Mouse (Mus musculus): ENCODE results near the gene Epop. TPM values are rescaled to one million over a fixed set of nuclear protein-coding genes. Genes with fewer than 3 reads are reported as not detected.

The Epop gene
- total RNA-seq (2021), result 1 to 10 TPM; 5.6 to 6.3 TPM

DNA sequence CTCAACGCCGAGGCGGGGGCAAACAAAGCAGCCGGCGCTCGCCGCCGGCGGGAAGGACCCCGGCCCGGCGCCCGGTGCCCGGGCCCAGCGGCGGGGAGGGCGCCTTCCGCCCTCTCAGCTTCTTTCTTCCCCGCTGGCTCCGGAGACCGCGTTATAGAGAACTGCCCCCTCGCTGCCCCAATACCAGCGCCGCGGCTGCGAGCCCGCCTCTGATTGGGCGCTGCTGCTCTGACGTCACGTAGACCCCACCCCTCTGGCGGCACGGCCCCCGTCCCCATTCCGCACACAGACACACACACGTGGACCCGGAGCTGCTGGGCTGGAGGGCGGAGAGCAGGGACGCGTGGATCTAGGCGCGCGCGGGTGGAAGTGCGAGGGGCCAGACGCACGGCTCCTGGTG, at the start of gene Epop:
Gene Epop, minus strand, starts transcription at position 127 of the 400 bp plus-strand sequence.
- peak; percentile 93 for DNase-seq
- intact Hi-C loops (cut with DNase I), result no loop called here

- DNase-seq, result no peak
- intact Hi-C loops (cut with DNase I), result no loop called here
Observed at GRCm38 (mm10) chr11:97678301-97678700, 48.8 kb upstream of the Epop start.

DNA sequence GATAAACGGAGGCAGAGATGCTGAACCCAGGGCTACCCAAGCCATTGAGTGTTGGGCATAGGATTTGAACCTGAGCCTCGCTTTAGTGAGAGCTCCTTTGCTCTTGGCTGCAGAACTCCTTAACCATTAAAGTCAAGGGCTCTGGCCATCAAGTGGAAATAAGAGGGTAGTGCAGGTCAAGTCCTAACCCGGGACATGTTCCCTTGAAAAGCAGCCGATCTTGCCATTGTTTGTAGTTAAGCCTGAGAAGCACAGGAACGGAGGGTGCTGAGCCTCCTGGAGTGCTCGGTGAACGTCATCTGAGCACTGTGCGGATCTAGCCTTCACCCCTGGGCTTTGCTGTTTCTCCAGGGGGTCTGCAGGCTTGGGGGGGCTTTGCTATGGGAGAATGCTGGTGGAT, 48.3 kb upstream of the Epop start:
- DNase-seq, result no peak
- intact Hi-C loops (cut with DNase I), result no loop called here

DNA sequence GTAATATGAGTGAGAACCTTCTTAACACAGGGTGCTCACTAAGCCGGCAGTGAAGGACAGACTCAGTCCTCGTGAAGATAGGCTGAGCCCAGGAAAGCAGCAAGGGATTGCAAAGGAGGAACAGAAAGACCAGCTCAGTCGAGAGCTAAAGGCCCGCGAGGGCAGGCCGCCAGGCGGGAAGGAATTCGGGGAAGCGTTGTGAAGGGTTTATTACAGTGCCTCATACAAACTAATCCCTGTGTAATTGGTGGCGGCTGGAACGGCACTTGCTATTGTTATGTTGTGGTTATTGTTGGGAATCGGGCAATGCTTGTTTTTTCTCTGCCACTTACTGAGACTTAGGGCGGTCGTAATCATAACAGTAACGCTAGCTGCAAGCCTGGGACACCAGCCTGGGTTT, 47.9 kb upstream of the Epop start:
- intact Hi-C loops (cut with DNase I), result no loop called here
- DNase-seq, result no peak

DNA sequence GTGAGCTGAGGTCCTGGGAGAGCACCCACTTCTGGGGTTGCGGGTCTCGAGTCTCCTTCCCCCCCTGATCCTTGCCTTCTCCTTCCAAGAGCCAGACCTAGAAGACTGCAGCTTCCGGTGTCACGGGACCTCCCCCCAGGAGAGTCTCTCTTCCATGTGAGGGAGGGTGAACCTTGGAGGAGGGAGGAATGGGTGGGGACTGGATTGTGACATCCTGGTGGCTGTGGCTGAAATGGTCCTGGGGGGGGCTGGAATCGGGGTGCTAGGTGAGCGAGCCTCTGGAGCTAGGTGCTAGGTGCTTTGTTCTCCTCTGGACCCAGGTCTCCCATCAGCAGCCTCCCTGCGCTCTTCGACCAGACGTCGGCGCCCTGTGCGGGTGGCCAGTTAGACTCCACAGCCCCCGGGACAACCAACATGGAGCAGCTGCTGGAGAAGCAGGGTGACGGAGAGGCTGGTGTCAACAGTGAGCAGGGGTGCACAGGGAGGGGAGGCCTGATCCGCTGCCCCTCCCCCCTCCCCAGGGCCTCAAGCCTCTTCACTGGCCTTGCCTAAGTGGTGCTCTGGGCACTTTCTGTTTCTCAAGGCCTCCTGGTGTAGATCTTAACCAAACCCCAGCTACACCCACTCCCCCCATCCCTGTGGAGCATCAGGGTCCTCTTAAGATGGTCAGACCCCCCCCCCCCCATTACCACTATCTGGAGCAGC, 46.7 kb upstream of the Epop start:
- intact Hi-C loops (cut with DNase I), result no loop called here
- DNase-seq, result no peak

GRCm38 (mm10) chr11:97673148-97673547, 43.6 kb upstream of the Epop start:
- no peak for DNase-seq
- intact Hi-C loops (cut with DNase I), result no loop called here

DNA sequence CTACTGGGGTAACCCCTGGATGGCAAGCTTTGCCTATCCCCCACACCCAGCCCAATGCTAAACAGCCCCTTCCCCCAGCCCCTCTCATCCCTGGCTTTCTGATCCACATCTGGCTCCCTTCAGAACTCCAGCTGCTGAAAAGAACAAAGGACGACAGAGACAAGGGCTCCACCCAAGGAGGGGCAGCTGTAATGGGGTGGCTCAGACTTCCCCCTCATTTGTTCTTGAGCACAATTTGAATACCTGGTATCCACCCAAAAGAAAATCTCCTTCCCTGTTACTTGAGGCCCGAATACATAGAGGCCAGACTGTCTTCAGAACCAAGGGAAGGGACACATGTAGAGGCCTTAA, 41.6 kb upstream of the Epop start:
- intact Hi-C loops (cut with DNase I), result no loop called here
- no peak for DNase-seq

- no peak for DNase-seq
- intact Hi-C loops (cut with DNase I), result no loop called here
Observed at GRCm38 (mm10) chr11:97670234-97671176, 41.0 kb upstream of the Epop start.

DNA sequence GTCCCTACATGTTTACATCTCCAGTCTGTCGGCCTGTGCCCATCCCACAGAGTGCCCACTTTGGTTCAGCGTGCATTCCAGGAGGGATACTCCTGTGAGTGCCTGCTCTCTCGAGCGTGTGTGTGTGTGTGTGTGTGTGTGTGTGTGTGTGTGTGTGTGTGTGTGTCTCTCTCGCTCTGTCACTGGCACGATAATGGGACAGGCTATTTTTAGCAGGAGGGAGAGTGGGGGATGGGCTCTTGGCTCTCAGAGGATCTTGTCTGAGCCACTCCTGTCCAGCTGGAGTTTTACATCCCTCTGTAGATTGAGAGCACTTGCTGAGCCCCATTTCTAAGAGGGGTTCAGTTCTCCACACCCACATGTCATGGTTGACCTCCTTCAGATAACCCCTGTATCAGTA, 40.3 kb upstream of the Epop start:
- intact Hi-C loops (cut with DNase I), result no loop called here
- peak; percentile 62 for DNase-seq

GRCm38 (mm10) chr11:97669268-97669667, 39.8 kb upstream of the Epop start:
- intact Hi-C loops (cut with DNase I), result no loop called here
- DNase-seq, result no peak

GRCm38 (mm10) chr11:97668160-97668559, 38.7 kb upstream of the Epop start:
- intact Hi-C loops (cut with DNase I), result no loop called here
- DNase-seq, result no peak

- DNase-seq, result no peak
- intact Hi-C loops (cut with DNase I), result no loop called here
Observed at GRCm38 (mm10) chr11:97666794-97667193, 37.3 kb upstream of the Epop start.

GRCm38 (mm10) chr11:97666221-97666620, 36.7 kb upstream of the Epop start:
- DNase-seq, result no peak
- intact Hi-C loops (cut with DNase I), result no loop called here

DNA sequence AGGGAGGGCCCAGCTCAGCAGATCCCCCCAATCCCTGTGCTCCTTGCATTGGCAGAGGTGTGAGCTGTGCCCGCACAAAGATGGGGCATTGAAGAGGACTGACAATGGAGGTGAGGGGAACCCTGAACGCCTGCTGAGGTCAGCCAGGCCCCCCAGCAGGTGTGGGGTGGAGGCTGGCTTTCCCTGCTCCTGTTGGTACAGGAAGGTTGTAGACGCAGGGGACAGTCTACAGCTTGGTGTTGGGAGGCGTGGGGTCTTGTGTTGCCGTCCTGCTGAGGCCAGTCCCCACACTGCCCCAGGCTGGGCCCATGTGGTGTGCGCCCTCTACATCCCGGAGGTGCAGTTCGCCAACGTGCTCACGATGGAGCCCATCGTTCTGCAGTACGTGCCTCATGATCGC, 35.9 kb upstream of the Epop start:
- intact Hi-C loops (cut with DNase I), result no loop called here
- DNase-seq, result no peak

DNA sequence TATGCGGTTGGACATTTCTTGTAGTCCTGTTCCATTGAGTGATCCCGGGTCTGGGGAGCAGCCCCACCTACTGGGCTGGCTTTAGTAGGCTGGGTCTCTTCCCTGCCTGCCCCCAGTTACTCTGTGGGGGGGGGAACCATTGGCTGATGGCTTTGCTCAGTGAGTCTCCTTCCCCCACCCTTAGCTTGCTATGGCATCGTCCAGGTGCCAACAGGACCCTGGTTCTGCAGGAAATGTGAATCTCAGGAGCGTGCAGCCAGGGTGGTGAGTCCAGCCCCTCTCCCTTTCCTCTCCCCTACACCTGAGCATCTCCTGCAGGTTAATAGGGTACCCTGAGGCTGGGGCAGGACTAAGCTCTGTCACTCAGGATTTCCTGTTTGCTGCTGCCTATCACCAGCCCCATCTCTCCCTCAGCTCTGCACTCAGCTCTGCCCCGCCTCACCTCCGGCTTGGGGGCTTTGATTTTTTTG, 35.3 kb upstream of the Epop start:
- intact Hi-C loops (cut with DNase I), result loop anchor here (5.0 kb wide), 1 partner anchor 32 kb away; no protein-coding TSS in a partner anchor
- DNase-seq, result no peak

DNA sequence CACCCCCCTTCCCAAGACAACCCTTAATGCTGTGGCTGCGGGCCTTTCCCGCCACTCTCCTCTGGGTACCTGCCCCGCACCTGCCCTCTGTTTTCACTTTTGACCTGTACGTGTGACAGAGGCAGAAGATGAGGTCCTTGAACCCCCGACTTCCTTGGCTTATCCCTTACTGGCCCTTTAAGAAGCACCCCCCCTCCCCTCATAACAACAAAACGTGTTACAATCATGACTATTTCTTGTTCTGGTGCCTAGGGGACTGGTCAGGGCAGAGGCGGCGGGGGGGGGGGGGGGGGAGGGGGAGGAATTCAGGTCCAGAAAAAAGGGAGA, 34.8 kb upstream of the Epop start:
- DNase-seq, result no peak
- intact Hi-C loops (cut with DNase I), result loop anchor here (5.0 kb wide), 1 partner anchor 33 kb away; no protein-coding TSS in a partner anchor

DNA sequence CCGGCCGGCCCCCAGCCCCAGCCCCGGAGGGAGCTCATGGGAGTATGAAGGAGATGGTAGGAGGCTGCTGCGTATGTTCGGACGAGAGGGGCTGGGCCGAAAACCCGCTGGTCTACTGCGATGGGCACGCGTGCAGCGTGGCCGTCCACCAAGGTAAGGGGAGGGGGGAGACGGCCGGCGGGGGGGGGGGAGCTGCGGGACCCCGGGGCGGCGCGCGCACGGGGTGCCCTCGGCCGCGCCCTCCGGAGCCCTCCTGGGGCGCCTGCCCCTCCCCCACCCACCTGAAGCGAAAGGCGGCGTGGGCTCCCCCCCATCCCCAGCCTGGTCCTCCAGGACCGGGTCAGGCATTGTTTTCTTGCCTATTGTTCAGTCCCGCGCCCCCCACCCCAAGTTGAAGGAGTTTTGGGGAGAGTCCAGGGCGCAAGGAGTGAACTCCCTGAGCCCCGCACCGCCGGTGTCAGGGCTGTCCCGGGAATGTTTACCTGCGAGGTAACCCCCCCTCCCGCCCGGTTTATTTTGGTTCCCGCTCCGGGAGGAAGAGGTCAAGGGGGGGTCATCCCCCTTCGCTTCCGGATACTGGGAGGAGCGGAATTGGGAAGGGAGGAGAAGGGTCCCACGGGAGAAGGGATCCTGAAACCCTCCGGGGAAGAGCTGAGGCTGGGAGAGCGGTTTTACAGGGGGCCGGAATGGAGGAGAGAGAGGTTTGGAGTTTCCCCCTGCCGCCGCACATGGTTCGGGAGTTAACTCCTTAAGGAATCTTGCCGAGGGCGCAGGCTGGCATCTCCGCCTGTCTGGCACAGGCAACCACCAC, 34.2 kb upstream of the Epop start:
- intact Hi-C loops (cut with DNase I), result loop anchor here (5.0 kb wide), 1 partner anchor 34 kb away; no protein-coding TSS in a partner anchor
- peak; percentile 44 for DNase-seq

DNA sequence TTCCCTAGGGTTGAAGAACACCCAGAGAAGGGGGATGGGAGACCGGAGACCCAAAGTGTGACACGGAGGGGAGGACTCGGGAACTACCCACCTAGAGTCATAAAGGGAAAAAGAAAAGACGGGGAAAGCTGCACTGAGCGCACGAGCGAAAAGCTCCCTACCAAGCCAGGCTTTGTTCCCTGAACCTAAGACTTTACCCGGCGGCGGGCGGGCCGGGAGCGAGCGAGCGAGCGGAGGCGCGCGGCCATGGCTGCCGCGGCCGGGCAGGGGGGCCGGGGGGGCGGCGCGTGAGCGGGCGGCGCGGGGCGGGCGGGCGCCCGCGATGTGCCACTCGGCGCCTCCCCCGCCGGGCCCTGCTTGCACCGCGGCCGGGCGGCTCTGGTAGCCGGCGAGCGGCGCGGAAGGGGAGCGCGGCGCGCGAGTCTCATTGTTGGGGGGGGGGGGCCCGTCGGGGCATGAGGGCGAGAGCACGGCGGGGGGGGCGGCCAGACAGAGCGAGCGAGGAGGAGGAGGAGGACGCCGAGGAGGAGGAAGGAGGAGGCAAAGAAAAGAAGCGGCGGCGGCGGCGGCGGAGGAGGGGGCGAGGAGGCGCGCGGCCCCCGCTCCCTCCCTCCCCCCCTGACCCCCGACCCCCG, 33.5 kb upstream of the Epop start, which contains the start of gene Mllt6:
Gene Mllt6, plus strand, starts transcription at position 522 of the 635 bp plus-strand sequence.
- intact Hi-C loops (cut with DNase I), result loop anchor here (5.0 kb wide), 1 partner anchor 34 kb away; no protein-coding TSS in a partner anchor
- DNase-seq, result peak; percentile 85

DNA sequence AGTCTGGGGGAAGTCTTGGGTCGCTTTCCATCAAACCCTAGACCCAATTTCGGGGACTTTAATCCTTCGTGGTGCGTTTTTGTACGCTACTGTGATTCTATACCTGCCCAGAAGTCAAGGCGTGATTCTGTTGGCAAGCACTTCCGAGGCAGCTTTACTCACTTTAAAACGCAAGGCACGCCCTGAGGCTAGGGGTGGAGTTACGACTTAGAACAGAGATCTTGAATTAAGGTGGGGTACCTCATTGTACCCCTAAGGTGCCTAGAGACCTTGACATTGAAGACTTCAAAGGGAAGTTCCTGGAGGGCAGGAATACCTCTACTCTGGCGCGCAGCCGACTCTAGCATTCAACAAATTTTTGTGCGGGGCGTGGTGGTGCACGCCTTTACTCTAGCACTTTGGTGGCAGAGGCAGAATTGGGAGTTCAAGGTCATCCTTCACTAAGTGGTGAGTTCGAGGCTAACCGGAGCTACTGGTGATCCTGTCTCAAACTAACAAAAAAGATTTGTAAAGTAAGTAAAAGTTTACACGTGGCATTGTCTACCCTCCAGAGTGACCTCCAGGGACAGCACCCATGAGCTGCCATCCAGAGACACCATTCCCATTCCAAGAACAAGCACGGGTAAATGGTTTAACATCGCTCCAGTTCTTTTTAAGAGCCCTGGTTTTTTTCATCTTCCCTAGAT, 32.8 kb upstream of the Epop start:
- no peak for DNase-seq
- intact Hi-C loops (cut with DNase I), result loop anchor here (5.0 kb wide), 1 partner anchor 35 kb away; no protein-coding TSS in a partner anchor

All from left cerebral cortex, postnatal 4 days (tissue).